Mouse (Mus musculus) E14TG2a.4 (cell line): ENCODE results near the gene Acad9.

Experiments
- CTCF ChIP-seq: conservative IDR thresholded peaks from 2 replicates; pipeline ENCODE4 v1.5.1; 2014; ENCODE audit warnings: low read length
- NANOG ChIP-seq: IDR thresholded peaks from 2 replicates; pipeline ENCODE4 v1.6.1; 2014; ENCODE audit warnings: borderline replicate concordance, low read length, mixed read lengths
- POU5F1 ChIP-seq: IDR thresholded peaks from 2 replicates; pipeline ENCODE4 v1.6.1; 2014; ENCODE audit warnings: low read length, borderline replicate concordance

DNA sequence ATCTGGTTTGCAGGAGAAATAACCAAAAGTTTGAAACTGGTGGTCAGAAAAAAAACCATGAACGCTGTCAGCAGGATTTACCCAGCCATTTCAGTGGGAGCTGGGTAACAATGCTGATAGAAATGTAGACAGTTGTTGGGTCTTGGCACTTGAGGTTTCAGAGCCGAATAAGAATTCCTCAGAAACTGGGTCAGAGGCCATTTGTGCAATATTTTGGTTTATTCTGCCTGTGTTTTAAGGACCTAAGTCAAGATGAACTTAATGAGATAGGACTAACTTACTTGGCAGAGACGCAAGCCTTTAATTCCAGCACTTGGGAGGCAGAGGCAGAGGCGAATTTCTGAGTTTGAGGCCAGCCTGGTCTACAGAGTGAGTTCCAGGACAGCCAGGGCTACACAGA lies 20.7 kb upstream of the Acad9 start:
- TF ChIP-seq CTCF, result no peak
- no peak for TF ChIP-seq POU5F1
- TF ChIP-seq NANOG, result no peak
